Mouse (Mus musculus): ENCODE measurements around the gene Zfp184.

- no peak for TF ChIP-seq CTCF (IDR thresholded peaks at IDR 0.05; ENCODE audit: insufficient read depth, low read depth, low read length)
- TF ChIP-seq POLR2A (IDR thresholded peaks at IDR 0.05; ENCODE audit: insufficient read depth, low read depth, low read length), result no peak
Observed at GRCm38 (mm10) chr13:21998412-21998811, 53.5 kb downstream of the Zfp184 start.
